Mouse (Mus musculus) ovary, postnatal 14 days (tissue): ENCODE results near the gene Dnah2.

Experiments used
- DNase-seq: peaks from one replicate; pipeline ENCODE4 v3.0.0; 2022; ENCODE audit warnings: low spot score

Dnah2 gene

GRCm38 (mm10) chr11:69549060-69549656 lies at the start of gene Dnah2:
Gene Dnah2 (minus strand): TSS chr11:69549110.
- no peak for DNase-seq

GRCm38 (mm10) chr11:69594853-69595252 lies 45.9 kb upstream of the Dnah2 start:
- no peak for DNase-seq

- no peak for DNase-seq
Observed at GRCm38 (mm10) chr11:69592799-69593198, 43.9 kb upstream of the Dnah2 start.

GRCm38 (mm10) chr11:69591899-69592637 lies 43.2 kb upstream of the Dnah2 start:
- no peak for DNase-seq

- no peak for DNase-seq
Observed at GRCm38 (mm10) chr11:69591424-69591823, 42.5 kb upstream of the Dnah2 start.

GRCm38 (mm10) chr11:69590622-69591021 lies 41.7 kb upstream of the Dnah2 start:
- no peak for DNase-seq

- no peak for DNase-seq
Observed at GRCm38 (mm10) chr11:69589207-69589834, 40.4 kb upstream of the Dnah2 start.

GRCm38 (mm10) chr11:69585718-69586325 lies 36.9 kb upstream of the Dnah2 start:
- no peak for DNase-seq

- no peak for DNase-seq
Observed at GRCm38 (mm10) chr11:69584937-69585336, 36.0 kb upstream of the Dnah2 start.

- no peak for DNase-seq
Observed at GRCm38 (mm10) chr11:69584008-69584407, 35.1 kb upstream of the Dnah2 start.

GRCm38 (mm10) chr11:69582230-69582805 lies 33.4 kb upstream of the Dnah2 start:
- no peak for DNase-seq

- no peak for DNase-seq
Observed at GRCm38 (mm10) chr11:69581814-69582213, 32.9 kb upstream of the Dnah2 start.

GRCm38 (mm10) chr11:69581147-69581688 lies 32.3 kb upstream of the Dnah2 start:
- DNase-seq: peak; percentile 77

- no peak for DNase-seq
Observed at GRCm38 (mm10) chr11:69580572-69581146, 31.7 kb upstream of the Dnah2 start.

- peak; percentile 74 for DNase-seq
Observed at GRCm38 (mm10) chr11:69580091-69580514, 31.2 kb upstream of the Dnah2 start, which contains the start of the genes Wrap53 and Trp53. Gene Wrap53 (minus strand): TSS chr11:69580255. Gene Trp53 (plus strand): TSS chr11:69580359.

- peak; percentile 98 for DNase-seq
Observed at GRCm38 (mm10) chr11:69579128-69580017, 30.5 kb upstream of the Dnah2 start.

GRCm38 (mm10) chr11:69578301-69578700 lies 29.4 kb upstream of the Dnah2 start:
- no peak for DNase-seq

- no peak for DNase-seq
Observed at GRCm38 (mm10) chr11:69576307-69576706, 27.4 kb upstream of the Dnah2 start.

- DNase-seq: no peak
Observed at GRCm38 (mm10) chr11:69575220-69575619, 26.3 kb upstream of the Dnah2 start.

GRCm38 (mm10) chr11:69565131-69565530 lies 16.2 kb upstream of the Dnah2 start:
- no peak for DNase-seq

GRCm38 (mm10) chr11:69564391-69564790 lies 15.5 kb upstream of the Dnah2 start:
- DNase-seq: no peak
